Mouse (Mus musculus): ENCODE measurements around the gene Gm9936. TPM values are rescaled to one million over a fixed set of nuclear protein-coding genes. Genes with fewer than 3 reads are reported as not detected.

Gm9936 gene
- polyA plus RNA-seq, 1 experiment from 2014 or later, result 0.31 TPM

DNA sequence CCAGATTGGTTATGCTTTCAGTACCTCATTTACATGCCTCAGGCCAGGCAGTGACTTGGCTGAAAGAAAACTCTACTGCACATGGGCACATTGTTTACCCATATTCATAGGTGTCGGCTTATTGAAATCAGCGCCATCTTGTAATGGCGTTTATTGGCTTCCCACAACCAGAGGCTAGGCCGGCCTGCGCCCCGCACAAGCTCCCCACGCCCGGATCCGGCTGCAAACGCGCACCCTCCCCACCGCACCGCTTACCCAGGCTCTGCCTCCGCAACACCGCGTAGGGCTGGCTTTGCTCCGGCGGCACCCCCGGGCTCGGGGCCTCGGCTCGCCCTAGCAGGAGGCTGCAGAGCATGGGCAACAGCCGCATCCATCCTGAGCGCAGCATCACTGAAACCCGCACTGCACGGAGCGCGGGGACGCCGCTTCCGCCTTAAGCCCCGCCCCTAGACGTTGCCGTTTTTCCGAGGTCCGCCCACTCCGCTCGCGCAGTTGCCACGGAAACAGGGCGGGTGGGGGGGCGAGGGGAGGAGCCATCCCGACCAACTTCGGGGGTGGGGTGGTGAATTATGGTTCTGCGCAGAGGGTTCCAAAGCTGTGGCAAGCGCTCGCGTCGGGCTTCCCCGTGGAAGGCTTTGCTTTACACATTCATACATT, 44.8 kb downstream of the Gm9936 start:
- peaks cover 31% of the 10 kb centered on the region for H3K36me3 ChIP-seq
- WGBS, result under 1% methylated on average over 49 of the region's 50 CpGs
- peaks cover 18% of the 10 kb centered on the region; the same call in 1 of the 2 replicates for H3K4me1 ChIP-seq (replicated peaks)
- H3K9me3 ChIP-seq, result 0 out of 2 replicates have a peak, but pooled peaks cover 6% of the 10 kb centered on the region
- H3K27ac ChIP-seq, result peak overlapping the region; percentile 94
- H3K9ac ChIP-seq (replicated peaks), result peak overlapping the region; percentile 82
- H3K4me2 ChIP-seq, result peak overlapping the region; percentile 57
- H3K27me3 ChIP-seq, result no peaks in the 10 kb centered on the region
- H3K4me3 ChIP-seq (replicated peaks), result peak overlapping the region; percentile 87
- peak; percentile 95 for ATAC-seq (ENCODE audit: insufficient number of reproducible peaks, insufficient read depth, low FRiP score, low TSS enrichment, low read depth)

DNA sequence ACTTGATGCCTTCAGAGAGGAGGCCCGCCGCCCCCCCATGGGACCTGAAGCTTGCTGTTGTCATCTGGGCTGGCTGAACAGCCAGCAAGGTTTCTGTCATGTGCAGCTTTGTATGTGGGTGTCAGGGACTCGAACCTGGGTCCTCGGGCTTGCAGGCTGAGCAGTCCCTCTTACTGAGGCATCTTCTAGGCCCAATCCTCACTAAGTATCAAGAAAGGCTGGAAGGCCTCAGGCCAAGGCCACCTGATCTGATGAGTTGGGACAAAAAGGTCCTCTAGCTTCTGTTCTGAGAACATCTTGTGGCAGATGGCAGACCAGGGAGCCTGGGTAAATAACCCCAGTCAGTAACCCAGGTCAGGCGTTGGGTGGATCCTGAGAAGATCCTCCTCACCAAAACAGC, 48.7 kb downstream of the Gm9936 start:
- Histone ChIP-seq H3K9ac (replicated peaks) (no peak overlapping the region), H3K4me2 (no peak overlapping the region), H3K4me1 (replicated peaks) (peaks cover 46% of the 10 kb centered on the region), H3K27me3 (no peaks in the 10 kb centered on the region), H3K36me3 (peaks cover 48% of the 10 kb centered on the region), H3K4me3 (replicated peaks) (no peak overlapping the region), H3K9me3 (no peaks in the 10 kb centered on the region), H3K27ac (no peak overlapping the region)
- ATAC-seq (ENCODE audit: insufficient number of reproducible peaks, insufficient read depth, low FRiP score, low TSS enrichment, low read depth), result no peak
- WGBS, result 93% methylated on average over 5 of the region's 5 CpGs

DNA sequence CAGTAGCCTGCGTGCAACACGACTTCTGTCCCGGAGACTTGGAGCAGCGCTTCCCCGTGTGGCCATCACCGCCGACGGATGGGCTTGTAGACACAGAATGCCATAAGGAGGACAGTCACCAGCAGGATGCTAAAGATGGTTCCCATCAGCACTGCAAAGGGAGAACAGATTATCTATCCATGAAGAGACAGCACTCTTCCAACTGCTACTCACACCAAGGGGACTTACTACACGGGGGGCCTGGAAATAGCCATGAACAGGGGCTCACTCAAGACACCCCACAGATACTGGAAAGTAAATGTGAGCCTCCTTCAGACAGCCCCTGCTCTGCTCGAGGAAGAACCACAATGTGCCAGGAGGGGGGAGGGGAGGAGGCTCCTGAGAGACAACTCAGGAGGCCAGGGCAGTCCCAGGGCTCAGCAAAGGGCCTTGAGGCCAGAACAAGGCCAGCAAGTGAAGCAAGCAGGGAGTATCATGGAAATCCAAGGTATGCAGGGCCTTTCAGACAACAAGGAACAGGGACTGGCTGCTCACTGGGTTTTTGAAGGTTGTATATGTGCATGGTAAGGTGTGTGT, 49.2 kb downstream of the Gm9936 start:
- Histone ChIP-seq H3K9me3 (no peaks in the 10 kb centered on the region), H3K36me3 (peaks cover 53% of the 10 kb centered on the region), H3K4me2 (no peak overlapping the region), H3K27ac (0 out of 2 replicates have a peak overlapping the region, but pooled peaks have one; percentile 56), H3K9ac (replicated peaks) (no peak overlapping the region), H3K4me3 (replicated peaks) (no peak overlapping the region), H3K4me1 (replicated peaks) (peaks cover 46% of the 10 kb centered on the region), H3K27me3 (no peaks in the 10 kb centered on the region)
- 76% methylated on average over 10 of the region's 10 CpGs for WGBS
- ATAC-seq (ENCODE audit: insufficient number of reproducible peaks, insufficient read depth, low FRiP score, low TSS enrichment, low read depth), result no peak

DNA sequence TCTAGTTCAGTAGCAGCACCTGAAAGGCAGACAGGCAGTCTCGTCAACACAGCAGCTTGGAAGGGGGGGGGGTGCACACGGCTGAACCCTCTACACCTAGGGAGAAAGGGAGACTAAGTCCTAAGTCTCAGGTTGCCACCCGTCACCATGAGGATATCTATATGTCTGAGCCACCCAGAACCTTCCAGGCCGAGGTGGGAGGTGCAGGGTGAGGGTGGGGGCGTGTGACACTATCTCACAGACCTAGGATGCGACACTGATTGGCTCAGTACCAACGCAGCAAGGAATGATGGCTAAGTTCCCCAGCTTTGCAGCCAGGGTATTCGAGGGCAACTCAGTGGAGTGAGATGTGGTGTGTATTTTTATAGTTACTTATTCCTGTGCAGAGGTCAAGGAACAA, 50.1 kb downstream of the Gm9936 start:
- 0 out of 2 replicates have a peak, but pooled peaks have one; percentile 28 for ATAC-seq (ENCODE audit: insufficient number of reproducible peaks, insufficient read depth, low FRiP score, low TSS enrichment, low read depth)
- Histone ChIP-seq H3K36me3 (peaks cover 62% of the 10 kb centered on the region), H3K4me2 (no peak overlapping the region), H3K27me3 (no peaks in the 10 kb centered on the region), H3K4me1 (replicated peaks) (peaks cover 46% of the 10 kb centered on the region), H3K9me3 (no peaks in the 10 kb centered on the region), H3K4me3 (replicated peaks) (no peak overlapping the region), H3K9ac (replicated peaks) (no peak overlapping the region), H3K27ac (peak overlapping the region; percentile 56; the same call in 1 of the 2 replicates)
- WGBS, result 52% methylated on average over 8 of the region's 8 CpGs

DNA sequence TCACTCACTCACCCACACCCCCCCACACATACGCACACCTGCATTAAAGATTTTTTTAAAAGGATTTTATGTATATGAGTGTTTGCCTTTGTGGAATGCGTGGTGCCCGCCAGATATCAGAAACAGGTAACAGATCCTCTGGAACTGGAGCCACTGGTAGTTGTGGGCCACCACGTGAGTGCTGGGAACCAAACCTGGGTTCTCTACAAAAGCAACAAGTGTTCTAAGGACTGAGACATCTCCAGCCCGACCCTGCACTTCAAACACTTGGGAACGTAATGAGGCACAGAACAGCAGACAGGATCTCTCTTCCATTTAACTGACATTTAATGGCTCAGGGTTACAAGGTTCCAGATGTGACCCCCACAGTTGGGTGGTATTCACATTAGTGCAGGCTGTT, 50.6 kb downstream of the Gm9936 start:
- Histone ChIP-seq H3K27ac (peak overlapping the region; percentile 62; the same call in 1 of the 2 replicates), H3K9me3 (no peaks in the 10 kb centered on the region), H3K4me1 (replicated peaks) (peaks cover 45% of the 10 kb centered on the region), H3K36me3 (peaks cover 67% of the 10 kb centered on the region), H3K27me3 (no peaks in the 10 kb centered on the region), H3K9ac (replicated peaks) (no peak overlapping the region), H3K4me2 (no peak overlapping the region), H3K4me3 (replicated peaks) (no peak overlapping the region)
- no peak for ATAC-seq (ENCODE audit: insufficient number of reproducible peaks, insufficient read depth, low FRiP score, low TSS enrichment, low read depth)
- WGBS, result 47% methylated on average over 6 of the region's 6 CpGs

DNA sequence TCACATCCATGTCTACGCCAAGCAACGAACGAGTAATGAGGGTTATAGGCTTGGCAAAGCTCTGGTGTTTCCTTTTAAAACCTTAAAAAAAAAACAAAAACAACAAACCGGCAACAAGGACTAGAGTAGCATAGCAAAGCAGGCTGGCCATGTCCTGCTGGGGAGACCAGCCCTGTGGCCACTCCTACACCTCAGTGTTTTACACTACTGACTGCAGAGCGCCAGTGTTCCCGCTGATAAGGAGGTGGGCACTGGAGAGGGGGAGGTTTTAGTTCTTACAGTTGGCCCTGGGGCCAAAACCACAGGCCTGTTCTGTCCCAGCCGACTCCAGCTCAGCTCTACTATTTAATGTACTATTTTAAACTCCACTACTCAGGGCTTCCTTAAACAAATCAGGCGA, 51.0 kb downstream of the Gm9936 start:
- 0 out of 2 replicates have a peak, but pooled peaks have one; percentile 43 for ATAC-seq (ENCODE audit: insufficient number of reproducible peaks, insufficient read depth, low FRiP score, low TSS enrichment, low read depth)
- H3K9ac ChIP-seq (replicated peaks), result no peak overlapping the region
- H3K4me2 ChIP-seq, result no peak overlapping the region
- peak overlapping the region; percentile 62 for H3K27ac ChIP-seq
- WGBS, result 23% methylated on average over 8 of the region's 8 CpGs
- peaks cover 71% of the 10 kb centered on the region for H3K36me3 ChIP-seq
- no peaks in the 10 kb centered on the region for H3K27me3 ChIP-seq
- H3K9me3 ChIP-seq, result no peaks in the 10 kb centered on the region
- H3K4me1 ChIP-seq (replicated peaks), result peaks cover 41% of the 10 kb centered on the region
- H3K4me3 ChIP-seq (replicated peaks), result no peak overlapping the region

DNA sequence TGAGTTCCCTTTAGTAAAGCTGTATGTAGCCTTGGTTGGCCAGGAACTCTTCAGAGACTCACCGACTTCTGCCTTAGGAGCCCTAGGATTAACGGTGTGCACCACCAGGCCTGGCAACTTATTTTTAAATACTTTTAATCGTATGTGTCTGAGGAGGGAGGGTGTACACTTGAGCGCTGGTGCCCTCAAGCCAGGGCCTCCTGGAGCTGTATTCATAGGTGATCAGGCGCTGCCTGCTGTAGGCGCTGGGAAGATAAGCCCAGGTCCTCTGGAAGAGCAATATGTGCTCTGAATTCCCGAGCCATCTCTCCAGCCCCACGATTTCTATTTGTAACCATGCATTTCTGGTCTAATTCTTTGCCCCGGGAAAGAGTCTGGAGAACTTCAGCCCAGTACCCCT, 51.4 kb downstream of the Gm9936 start:
- H3K4me3 ChIP-seq (replicated peaks), result no peak overlapping the region
- ATAC-seq (ENCODE audit: insufficient number of reproducible peaks, insufficient read depth, low FRiP score, low TSS enrichment, low read depth), result no peak
- H3K4me1 ChIP-seq (replicated peaks), result peaks cover 37% of the 10 kb centered on the region
- H3K27me3 ChIP-seq, result no peaks in the 10 kb centered on the region
- WGBS, result 51% methylated on average over 9 of the region's 9 CpGs
- no peak overlapping the region for H3K9ac ChIP-seq (replicated peaks)
- no peaks in the 10 kb centered on the region for H3K9me3 ChIP-seq
- H3K4me2 ChIP-seq, result no peak overlapping the region
- peak overlapping the region; percentile 62 for H3K27ac ChIP-seq
- peaks cover 74% of the 10 kb centered on the region for H3K36me3 ChIP-seq

DNA sequence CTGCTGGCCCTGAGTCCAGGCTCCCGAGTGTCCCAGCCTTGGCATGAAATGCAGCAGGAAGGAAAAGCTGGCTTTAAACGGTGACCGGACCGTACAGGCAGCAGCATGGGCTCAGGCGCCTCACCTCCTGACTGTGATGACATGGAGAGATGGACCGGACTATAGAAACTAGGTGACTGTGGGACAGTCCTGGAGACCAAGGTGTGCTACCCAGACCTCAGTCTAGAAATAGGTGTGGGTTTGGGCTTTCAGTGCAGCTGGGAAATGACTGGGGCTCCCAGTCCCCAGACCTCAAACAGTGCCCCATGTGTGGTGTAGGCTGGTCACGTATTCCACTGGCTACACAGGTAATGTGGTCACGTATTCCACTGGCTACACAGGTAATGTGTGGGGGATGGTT, 51.8 kb downstream of the Gm9936 start:
- Histone ChIP-seq H3K4me2 (no peak overlapping the region), H3K36me3 (peaks cover 78% of the 10 kb centered on the region), H3K4me3 (replicated peaks) (no peak overlapping the region), H3K4me1 (replicated peaks) (peaks cover 35% of the 10 kb centered on the region), H3K9me3 (no peaks in the 10 kb centered on the region), H3K27ac (peak overlapping the region; percentile 62), H3K9ac (replicated peaks) (no peak overlapping the region), H3K27me3 (no peaks in the 10 kb centered on the region)
- no peak for ATAC-seq (ENCODE audit: insufficient number of reproducible peaks, insufficient read depth, low FRiP score, low TSS enrichment, low read depth)
- 84% methylated on average over 8 of the region's 8 CpGs for WGBS

Small RNA genes lying within 50 kb of the gene (microRNA-seq; reads per million reads assigned to microRNA genes)
- gene Mir6240, result 32.5 reads per million, percentile 38 among the genes with 10 or more reads in this experiment

Other genes starting within 250 kb of the Gm9936 start
- gene Trpv4, start 200.3 kb downstream of the Gm9936 start, polyA plus RNA-seq (2016; fragmentation: Nextera tagmentation; extraction: Ambion mirVana), result 2.5 and 3.4 TPM in 2 replicates
- 69.5 and 75.3 TPM in 2 replicates for gene Gltp, start 167.7 kb downstream of the Gm9936 start, polyA plus RNA-seq (2016; fragmentation: Nextera tagmentation; extraction: Ambion mirVana)
- gene Tchp, start 150.9 kb downstream of the Gm9936 start, polyA plus RNA-seq (2016; fragmentation: Nextera tagmentation; extraction: Ambion mirVana), result 21.0 and 22.1 TPM in 2 replicates
- 52.9 and 58.5 TPM in 2 replicates for gene Ankrd13a, start 84.0 kb downstream of the Gm9936 start, polyA plus RNA-seq (2016; fragmentation: Nextera tagmentation; extraction: Ambion mirVana)
- 46.8 and 48.8 TPM in 2 replicates for gene Git2, start 83.2 kb downstream of the Gm9936 start, polyA plus RNA-seq (2016; fragmentation: Nextera tagmentation; extraction: Ambion mirVana)
- gene 1500011B03Rik, start 35.2 kb downstream of the Gm9936 start, polyA plus RNA-seq (2016; fragmentation: Nextera tagmentation; extraction: Ambion mirVana), result 95.7 and 99.3 TPM in 2 replicates
- not detected in 2 replicates for gene 4930519G04Rik, start 5.0 kb downstream of the Gm9936 start, polyA plus RNA-seq (2016; fragmentation: Nextera tagmentation; extraction: Ambion mirVana)
- gene Oasl2, start 38.3 kb upstream of the Gm9936 start, polyA plus RNA-seq (2016; fragmentation: Nextera tagmentation; extraction: Ambion mirVana), result 0.74 and 1.2 TPM in 2 replicates
- gene Oasl1, start 64.6 kb upstream of the Gm9936 start, polyA plus RNA-seq (2016; fragmentation: Nextera tagmentation; extraction: Ambion mirVana), result 0.67 and 0.73 TPM in 2 replicates
- 65.0 and 67.4 TPM in 2 replicates for gene 2210016L21Rik, start 83.5 kb upstream of the Gm9936 start, polyA plus RNA-seq (2016; fragmentation: Nextera tagmentation; extraction: Ambion mirVana)
- gene Hnf1a, start 112.4 kb upstream of the Gm9936 start, polyA plus RNA-seq (2016; fragmentation: Nextera tagmentation; extraction: Ambion mirVana), result not detected in 2 replicates
- gene Sppl3, start 152.5 kb upstream of the Gm9936 start, polyA plus RNA-seq (2016; fragmentation: Nextera tagmentation; extraction: Ambion mirVana), result 17.3 and 36.9 TPM in 2 replicates
- gene Gm10401, start 239.6 kb upstream of the Gm9936 start, polyA plus RNA-seq (2016; fragmentation: Nextera tagmentation; extraction: Ambion mirVana), result 36.3 and 38.8 TPM in 2 replicates